Mouse (Mus musculus) myocyte (in vitro differentiated cells): ENCODE results near the gene Ap2s1.

Source experiments
- E2F4 ChIP-seq: IDR thresholded peaks from one replicate; pipeline ENCODE4 v1.6.1; 2011; ENCODE audit warnings: mild to moderate bottlenecking, control low read depth, moderate library complexity; ENCODE audit not compliant: insufficient read depth
- MAX ChIP-seq: IDR thresholded peaks from one replicate; pipeline ENCODE4 v1.6.1; 2011; ENCODE audit warnings: low read depth, mild to moderate bottlenecking, control low read depth
- MYOD1 ChIP-seq, 3 experiments: IDR thresholded peaks; one replicate each; pipeline ENCODE4 v1.6.1; 2011; ENCODE audit warnings: control low read depth in 2 of 3, low read depth in 2 of 3, mild to moderate bottlenecking in 2 of 3, moderate library complexity in 1 of 3; ENCODE audit not compliant: insufficient read length in 2 of 3, control insufficient read depth in 1 of 3
- MYOG ChIP-seq, 3 experiments: IDR thresholded peaks; one replicate each; pipeline ENCODE4 v1.6.1; 2011; ENCODE audit warnings: control low read depth in 2 of 3, low read depth in 2 of 3, mild to moderate bottlenecking in 2 of 3; ENCODE audit not compliant: insufficient read length in 2 of 3, control insufficient read depth in 1 of 3, insufficient read depth in 1 of 3
- POLR2A ChIP-seq: IDR thresholded peaks from one replicate; pipeline ENCODE4 v1.6.1; 2011; ENCODE audit warnings: low read depth, mild to moderate bottlenecking, control low read depth, moderate library complexity; ENCODE audit not compliant: insufficient read length
- TCF12 ChIP-seq: IDR thresholded peaks from one replicate; pipeline ENCODE4 v1.6.1; 2011; ENCODE audit warnings: mild to moderate bottlenecking, control low read depth; ENCODE audit not compliant: poor library complexity, insufficient read depth, severe bottlenecking
- USF1 ChIP-seq: IDR thresholded peaks from one replicate; pipeline ENCODE4 v1.6.1; 2011; ENCODE audit warnings: low read depth, mild to moderate bottlenecking, control low read depth, moderate library complexity

- TF ChIP-seq TCF12 = no peak
- TF ChIP-seq POLR2A = peak; percentile 83
- no peak for TF ChIP-seq MAX
- TF ChIP-seq USF1 = no peak
- peak in 1 of 3 experiments; percentile 20 for TF ChIP-seq MYOG (IDR thresholded peaks at IDR 0.05; ENCODE audit: control insufficient read depth in 1 of 3, insufficient read depth in 1 of 3, insufficient read length in 2 of 3, low read depth in 2 of 3)
- TF ChIP-seq E2F4 = peak; percentile 26
- TF ChIP-seq MYOD1 (IDR thresholded peaks at IDR 0.05; ENCODE audit: control insufficient read depth in 1 of 3, insufficient read length in 2 of 3, low read depth in 2 of 3) = peak in 1 of 3 experiments; percentile 40
These were observed 42.8 kb downstream of the Ap2s1 start, which contains the start of gene Slc1a5 for GRCm38 (mm10) chr7:16780825-16781554.
